Mouse (Mus musculus): ENCODE data around the gene Dapp1. TPM values are rescaled to one million over a fixed set of nuclear protein-coding genes. Genes with fewer than 3 reads are reported as not detected.

The Dapp1 gene
- polyA plus RNA-seq, 1 experiment: 48.5 TPM

- no peak for TF ChIP-seq POLR2A (IDR thresholded peaks at IDR 0.05; ENCODE audit: borderline replicate concordance, low read depth, low read length)
- no peak for TF ChIP-seq CTCF (IDR thresholded peaks at IDR 0.05; ENCODE audit: low read depth, low read length)
- Histone ChIP-seq H3K4me1 (ENCODE audit: control insufficient read depth, insufficient read depth, low read length) (peaks cover 77% of the 10 kb centered on the region), H3K27ac (ENCODE audit: insufficient read depth, low read depth, low read length) (peak overlapping the region; percentile 39), H3K4me3 (ENCODE audit: insufficient read depth, low read length) (no peak overlapping the region)
These were observed 31.0 kb downstream of the Dapp1 start for GRCm38 (mm10) chr3:137950191-137950885.

GRCm38 (mm10) chr3:137947525-137947924 is 33.8 kb downstream of the Dapp1 start:
- no peak for TF ChIP-seq POLR2A (IDR thresholded peaks at IDR 0.05; ENCODE audit: borderline replicate concordance, low read depth, low read length)
- TF ChIP-seq CTCF (IDR thresholded peaks at IDR 0.05; ENCODE audit: low read depth, low read length): no peak
- H3K4me3 ChIP-seq (ENCODE audit: insufficient read depth, low read length): no peak overlapping the region
- peak overlapping the region; percentile 51 for H3K27ac ChIP-seq (ENCODE audit: insufficient read depth, low read depth, low read length)
- H3K4me1 ChIP-seq (ENCODE audit: control insufficient read depth, insufficient read depth, low read length): peaks cover 56% of the 10 kb centered on the region

- peak overlapping the region; percentile 51 for H3K27ac ChIP-seq (ENCODE audit: insufficient read depth, low read depth, low read length)
- H3K4me3 ChIP-seq (ENCODE audit: insufficient read depth, low read length): no peak overlapping the region
- TF ChIP-seq POLR2A (IDR thresholded peaks at IDR 0.05; ENCODE audit: borderline replicate concordance, low read depth, low read length): no peak
- no peak for TF ChIP-seq CTCF (IDR thresholded peaks at IDR 0.05; ENCODE audit: low read depth, low read length)
- H3K4me1 ChIP-seq (ENCODE audit: control insufficient read depth, insufficient read depth, low read length): peaks cover 52% of the 10 kb centered on the region
These were observed 34.5 kb downstream of the Dapp1 start for GRCm38 (mm10) chr3:137946827-137947226.

- TF ChIP-seq POLR2A (IDR thresholded peaks at IDR 0.05; ENCODE audit: borderline replicate concordance, low read depth, low read length) (no peak), CTCF (IDR thresholded peaks at IDR 0.05; ENCODE audit: low read depth, low read length) (no peak)
- Histone ChIP-seq H3K4me3 (ENCODE audit: insufficient read depth, low read length) (no peak overlapping the region), H3K27ac (ENCODE audit: insufficient read depth, low read depth, low read length) (no peak overlapping the region), H3K4me1 (ENCODE audit: control insufficient read depth, insufficient read depth, low read length) (peaks cover 32% of the 10 kb centered on the region)
These were observed 37.6 kb downstream of the Dapp1 start for GRCm38 (mm10) chr3:137943737-137944154.

- H3K4me1 ChIP-seq (ENCODE audit: control insufficient read depth, insufficient read depth, low read length): peaks cover 22% of the 10 kb centered on the region
- no peak for TF ChIP-seq POLR2A (IDR thresholded peaks at IDR 0.05; ENCODE audit: borderline replicate concordance, low read depth, low read length)
- TF ChIP-seq CTCF (IDR thresholded peaks at IDR 0.05; ENCODE audit: low read depth, low read length): no peak
- no peak overlapping the region for H3K27ac ChIP-seq (ENCODE audit: insufficient read depth, low read depth, low read length)
- no peak overlapping the region for H3K4me3 ChIP-seq (ENCODE audit: insufficient read depth, low read length)
These were observed 39.2 kb downstream of the Dapp1 start for GRCm38 (mm10) chr3:137942098-137942622.

- TF ChIP-seq POLR2A (IDR thresholded peaks at IDR 0.05; ENCODE audit: borderline replicate concordance, low read depth, low read length) (no peak), CTCF (IDR thresholded peaks at IDR 0.05; ENCODE audit: low read depth, low read length) (no peak)
- H3K4me3 ChIP-seq (ENCODE audit: insufficient read depth, low read length): no peak overlapping the region
- no peak overlapping the region for H3K27ac ChIP-seq (ENCODE audit: insufficient read depth, low read depth, low read length)
- H3K4me1 ChIP-seq (ENCODE audit: control insufficient read depth, insufficient read depth, low read length): peaks cover 16% of the 10 kb centered on the region
These were observed 39.8 kb downstream of the Dapp1 start for GRCm38 (mm10) chr3:137941555-137941954.

GRCm38 (mm10) chr3:137940757-137941156 is 40.6 kb downstream of the Dapp1 start:
- Histone ChIP-seq H3K4me1 (ENCODE audit: control insufficient read depth, insufficient read depth, low read length) (peaks cover 10% of the 10 kb centered on the region), H3K27ac (ENCODE audit: insufficient read depth, low read depth, low read length) (no peak overlapping the region), H3K4me3 (ENCODE audit: insufficient read depth, low read length) (no peak overlapping the region)
- no peak for TF ChIP-seq CTCF (IDR thresholded peaks at IDR 0.05; ENCODE audit: low read depth, low read length)
- no peak for TF ChIP-seq POLR2A (IDR thresholded peaks at IDR 0.05; ENCODE audit: borderline replicate concordance, low read depth, low read length)

GRCm38 (mm10) chr3:137938608-137939007 is 42.7 kb downstream of the Dapp1 start:
- TF ChIP-seq POLR2A (IDR thresholded peaks at IDR 0.05; ENCODE audit: borderline replicate concordance, low read depth, low read length): no peak
- peak; percentile 23; the same call in 1 of the 2 replicates for TF ChIP-seq CTCF (IDR thresholded peaks at IDR 0.05; ENCODE audit: low read depth, low read length)
- Histone ChIP-seq H3K4me1 (ENCODE audit: control insufficient read depth, insufficient read depth, low read length) (peaks cover 4% of the 10 kb centered on the region), H3K27ac (ENCODE audit: insufficient read depth, low read depth, low read length) (no peak overlapping the region), H3K4me3 (ENCODE audit: insufficient read depth, low read length) (no peak overlapping the region)

GRCm38 (mm10) chr3:137936541-137936940 is 44.8 kb downstream of the Dapp1 start:
- Histone ChIP-seq H3K27ac (ENCODE audit: insufficient read depth, low read depth, low read length) (no peak overlapping the region), H3K4me1 (ENCODE audit: control insufficient read depth, insufficient read depth, low read length) (peaks cover 4% of the 10 kb centered on the region), H3K4me3 (ENCODE audit: insufficient read depth, low read length) (no peak overlapping the region)
- no peak for TF ChIP-seq POLR2A (IDR thresholded peaks at IDR 0.05; ENCODE audit: borderline replicate concordance, low read depth, low read length)
- TF ChIP-seq CTCF (IDR thresholded peaks at IDR 0.05; ENCODE audit: low read depth, low read length): no peak

All from bone marrow macrophage, adult 2 months (primary cell).